Mouse (Mus musculus) liver, embryonic 13.5 days (tissue): ENCODE data around the gene Hist1h2bm. TPM values are rescaled to one million over a fixed set of nuclear protein-coding genes. Genes with fewer than 3 reads are reported as not detected.
"Not testable (repeated sequence)": the region's sequence is repeated elsewhere in the genome, so short reads cannot be mapped to it uniquely, and the experiment has no call there.

Experiments
- ATAC-seq: fragments of 200-750 bp; cut with Nextera tagmentation; 2 replicates; pipeline ENCODE4 v1.8.0; 2017; ENCODE audit warnings: low read depth, mild to moderate bottlenecking, moderate number of reproducible peaks, moderate library complexity
- DNase-seq: peaks from one replicate; pipeline ENCODE4 v3.0.0; 2022
- H3K27ac ChIP-seq: fragments of 300-500 bp; sonication (generic); 2 replicates; pipeline ENCODE4 v1.5.1; 2015; ENCODE audit warnings: moderate library complexity, mild to moderate bottlenecking, inconsistent platforms
- H3K27me3 ChIP-seq: fragments of 300-500 bp; sonication (generic); 2 replicates; pipeline ENCODE4 v1.6.1; 2015; ENCODE audit warnings: mild to moderate bottlenecking, inconsistent platforms
- H3K36me3 ChIP-seq: fragments of 300-500 bp; sonication (generic); 2 replicates; pipeline ENCODE4 v1.6.1; 2015; ENCODE audit warnings: mild to moderate bottlenecking, inconsistent platforms
- H3K4me1 ChIP-seq: fragments of 300-500 bp; sonication (generic); replicated peaks from 2 replicates; pipeline ENCODE4 v1.6.1; 2015; ENCODE audit warnings: inconsistent platforms
- H3K4me2 ChIP-seq: fragments of 300-500 bp; sonication (generic); 2 replicates; pipeline ENCODE4 v1.6.1; 2015; ENCODE audit warnings: inconsistent platforms, mild to moderate bottlenecking, moderate library complexity
- H3K4me3 ChIP-seq: fragments of 300-500 bp; sonication (generic); replicated peaks from 2 replicates; pipeline ENCODE4 v1.5.1; 2015; ENCODE audit warnings: mild to moderate bottlenecking, inconsistent platforms
- H3K9ac ChIP-seq: fragments of 300-500 bp; sonication (generic); 2 replicates; pipeline ENCODE4 v1.6.1; 2015; ENCODE audit warnings: mild to moderate bottlenecking, inconsistent platforms
- H3K9me3 ChIP-seq: fragments of 300-500 bp; sonication (generic); replicated peaks from 2 replicates; pipeline ENCODE4 v1.6.1; 2016; ENCODE audit warnings: inconsistent platforms
- WGBS: fragments of 180-500 bp; shearing (Covaris S2); methylation state at CpG from one replicate; pipeline ENCODE4 v1.1.7; 2015; ENCODE audit not compliant: insufficient replicate concordance; 5-methylcytosine and 5-hydroxymethylcytosine counted together
- microRNA-seq: library from miRNA; unstranded; fragments of <30 nt; microRNA quantifications from one replicate; pipeline ENCODE4, GENCODE M21; 2016
- polyA plus RNA-seq: library from polyadenylated mRNA; unstranded; fragments of >200 nt; fragmentation: Nextera tagmentation; extraction: Ambion mirVana; gene quantifications from 2 replicates; pipeline ENCODE4 v1.2.1, GENCODE M21; 2015

The Hist1h2bm gene
- polyA plus RNA-seq, 1 experiment from 2014 or later, result 8.6 TPM

DNA sequence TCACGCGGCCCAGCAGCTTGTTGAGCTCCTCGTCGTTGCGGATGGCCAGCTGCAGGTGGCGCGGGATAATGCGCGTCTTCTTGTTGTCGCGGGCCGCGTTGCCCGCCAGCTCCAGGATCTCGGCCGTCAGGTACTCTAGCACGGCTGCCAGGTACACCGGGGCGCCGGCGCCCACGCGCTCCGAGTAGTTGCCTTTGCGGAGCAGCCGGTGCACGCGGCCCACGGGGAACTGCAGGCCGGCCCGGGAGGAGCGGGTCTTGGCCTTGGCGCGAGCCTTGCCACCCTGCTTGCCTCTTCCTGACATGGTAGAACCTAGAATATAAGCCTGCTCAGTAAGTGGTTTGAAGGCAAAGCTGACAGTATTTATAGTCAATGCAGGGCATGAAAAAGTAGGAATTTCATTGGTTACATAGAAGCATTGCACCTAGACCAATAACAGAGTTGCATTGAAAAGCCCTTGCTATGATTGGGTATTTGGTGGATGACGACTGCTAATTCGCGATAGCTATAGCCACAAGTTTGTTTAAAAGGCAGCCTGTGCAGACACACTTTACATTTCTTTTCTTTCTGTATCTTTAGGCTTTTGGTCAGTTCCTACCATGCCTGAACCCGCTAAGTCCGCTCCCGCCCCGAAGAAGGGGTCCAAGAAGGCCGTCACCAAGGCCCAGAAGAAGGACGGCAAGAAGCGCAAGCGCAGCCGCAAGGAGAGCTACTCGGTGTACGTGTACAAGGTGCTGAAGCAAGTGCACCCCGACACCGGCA, 31.9 kb downstream of the Hist1h2bm start, which contains the start of the genes Hist1h2ak and Hist1h2bn:
Hist1h2ak (minus strand) TSS at position 304 of the 762 bp plus-strand sequence.
Hist1h2bn (plus strand) TSS at position 600 of the 762 bp plus-strand sequence.
- 1% methylated on average over 48 of the region's 50 CpGs for WGBS
- Histone ChIP-seq H3K9ac (peak within 1 kb of the TSS; percentile 83), H3K4me1 (peaks cover 31% of the 10 kb centered on the region), H3K4me2 (peak within 1 kb of the TSS; percentile 78), H3K27ac (peak within 1 kb of the TSS; percentile 99), H3K4me3 (peak within 1 kb of the TSS; percentile 58)
- H3K36me3 ChIP-seq, H3K27me3 ChIP-seq, H3K9me3 ChIP-seq: not testable (repeated sequence)
- DNase-seq, result peak; percentile 92
- peak; percentile 81 for ATAC-seq

GRCm38 (mm10) chr13:21754294-21755001, 32.6 kb downstream of the Hist1h2bm start:
- DNase-seq (peak; percentile 61), ATAC-seq (peak; percentile 20)
- not testable (repeated sequence) for H3K27me3 ChIP-seq, H3K9me3 ChIP-seq, H3K36me3 ChIP-seq
- H3K4me2 ChIP-seq, result peak overlapping the region; percentile 78
- H3K9ac ChIP-seq, result peak overlapping the region; percentile 75
- H3K27ac ChIP-seq, result peak overlapping the region; percentile 99
- peaks cover 27% of the 10 kb centered on the region for H3K4me1 ChIP-seq
- WGBS, result under 1% methylated on average over 20 of the region's 26 CpGs
- peak overlapping the region; percentile 56 for H3K4me3 ChIP-seq

DNA sequence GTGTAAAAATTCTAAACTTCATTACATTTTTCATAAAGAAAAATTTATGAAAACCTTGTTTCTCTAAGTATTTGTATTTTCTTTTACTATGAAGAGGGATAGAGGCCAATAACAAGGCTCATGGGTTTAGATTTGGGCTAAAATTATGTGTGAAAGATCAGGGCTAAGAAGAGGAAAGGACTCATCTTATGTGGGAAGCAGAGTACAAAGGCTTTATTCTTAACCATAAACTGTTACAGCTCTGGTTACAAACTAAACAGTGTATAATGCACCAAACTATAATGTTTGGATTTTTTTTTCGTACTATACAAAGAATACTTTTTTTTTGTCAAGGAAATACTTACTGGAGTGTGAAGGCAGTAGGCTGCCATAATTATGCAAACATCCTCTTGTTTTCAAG, 33.9 kb downstream of the Hist1h2bm start:
- DNase-seq (no peak), ATAC-seq (no peak)
- no peaks in the 10 kb centered on the region for H3K9me3 ChIP-seq
- no peaks in the 10 kb centered on the region for H3K27me3 ChIP-seq
- 78% methylated on average over 1 of the region's 1 CpGs for WGBS
- peak overlapping the region; percentile 70 for H3K9ac ChIP-seq
- H3K4me1 ChIP-seq, result peaks cover 27% of the 10 kb centered on the region
- H3K36me3 ChIP-seq, result no peaks in the 10 kb centered on the region
- H3K4me3 ChIP-seq, result peak overlapping the region; percentile 50
- H3K27ac ChIP-seq, result peak overlapping the region; percentile 99
- peak overlapping the region; percentile 64 for H3K4me2 ChIP-seq

Small RNA genes within 50 kb of the gene (microRNA-seq; reads per million reads assigned to microRNA genes)
- gene Gm44357, result not detected
- gene Gm44367, result not detected
- gene Gm44454, result 1.5 reads per million

Other genes starting within 250 kb of the Hist1h2bm start
- 0.33 and 0.38 TPM in 2 replicates for gene Zkscan4, start 243.1 kb upstream of the Hist1h2bm start, polyA plus RNA-seq
- not detected in 2 replicates for gene Gm10065, start 242.6 kb upstream of the Hist1h2bm start, polyA plus RNA-seq
- gene AK157302, start 226.8 kb upstream of the Hist1h2bm start, polyA plus RNA-seq, result 0.65 and 0.77 TPM in 2 replicates
- gene Gm11273, start 220.6 kb upstream of the Hist1h2bm start, polyA plus RNA-seq, result 6.6 and 7.4 TPM in 2 replicates
- gene Zkscan8, start 190.9 kb upstream of the Hist1h2bm start, polyA plus RNA-seq, result 1.1 and 1.2 TPM in 2 replicates
- not detected in 2 replicates for gene Olfr1366, start 179.2 kb upstream of the Hist1h2bm start, polyA plus RNA-seq
- not detected in 2 replicates for gene Olfr1535, start 162.2 kb upstream of the Hist1h2bm start, polyA plus RNA-seq
- gene Olfr1364, start 140.3 kb upstream of the Hist1h2bm start, polyA plus RNA-seq, result not detected in 2 replicates
- gene Olfr1362, start 108.0 kb upstream of the Hist1h2bm start, polyA plus RNA-seq, result not detected in 2 replicates
- not detected in 2 replicates for gene Olfr11, start 79.5 kb upstream of the Hist1h2bm start, polyA plus RNA-seq
- gene Olfr1361, start 58.7 kb upstream of the Hist1h2bm start, polyA plus RNA-seq, result not detected in 2 replicates
- not detected in 2 replicates for gene Olfr1360, start 44.6 kb upstream of the Hist1h2bm start, polyA plus RNA-seq
- not detected in 2 replicates for gene Olfr1359, start 23.9 kb upstream of the Hist1h2bm start, polyA plus RNA-seq
- 1.8 and 3.0 TPM in 2 replicates for gene Hist1h2bl, start 5.9 kb upstream of the Hist1h2bm start, polyA plus RNA-seq
- gene Hist1h2ai, start 5.6 kb upstream of the Hist1h2bm start, polyA plus RNA-seq, result 15.6 and 39.6 TPM in 2 replicates
- gene Hist1h3h, start 4.4 kb upstream of the Hist1h2bm start, polyA plus RNA-seq, result 5.8 and 11.7 TPM in 2 replicates
- gene Hist1h4j, start 13.0 kb downstream of the Hist1h2bm start, polyA plus RNA-seq, result 0.41 and 0.81 TPM in 2 replicates
- gene Hist1h4k, start 28.5 kb downstream of the Hist1h2bm start, polyA plus RNA-seq, result 2.8 and 5.6 TPM in 2 replicates
- gene Hist1h2ak, start 31.8 kb downstream of the Hist1h2bm start, polyA plus RNA-seq, result 30.8 and 91.0 TPM in 2 replicates
- gene Hist1h2bn, start 32.1 kb downstream of the Hist1h2bm start, polyA plus RNA-seq, result 4.4 and 14.4 TPM in 2 replicates
- gene Hist1h1b, start 58.6 kb downstream of the Hist1h2bm start, polyA plus RNA-seq, result 37.3 and 37.6 TPM in 2 replicates
- gene Hist1h3i, start 61.3 kb downstream of the Hist1h2bm start, polyA plus RNA-seq, result 164 and 194 TPM in 2 replicates
- gene Hist1h2an, start 65.2 kb downstream of the Hist1h2bm start, polyA plus RNA-seq, result 5.8 and 15.9 TPM in 2 replicates
- 2.8 and 3.8 TPM in 2 replicates for gene Hist1h2bp, start 65.4 kb downstream of the Hist1h2bm start, polyA plus RNA-seq
- 22.0 and 34.4 TPM in 2 replicates for gene Hist1h2bq, start 88.2 kb downstream of the Hist1h2bm start, polyA plus RNA-seq
- 1.4 and 1.6 TPM in 2 replicates for gene Hist1h2ao, start 88.4 kb downstream of the Hist1h2bm start, polyA plus RNA-seq
- not detected in 2 replicates for gene Hist1h4m, start 89.7 kb downstream of the Hist1h2bm start, polyA plus RNA-seq
- 14.8 and 21.6 TPM in 2 replicates for gene Hist1h4n, start 110.2 kb downstream of the Hist1h2bm start, polyA plus RNA-seq
- gene Hist1h2ap, start 111.5 kb downstream of the Hist1h2bm start, polyA plus RNA-seq, result 4,833 and 5,264 TPM in 2 replicates
- gene Hist1h2br, start 111.7 kb downstream of the Hist1h2bm start, polyA plus RNA-seq, result 22.5 and 35.7 TPM in 2 replicates
- gene Zfp184, start 223.1 kb downstream of the Hist1h2bm start, polyA plus RNA-seq, result 0.89 and 1.0 TPM in 2 replicates